Mouse (Mus musculus): ENCODE data around the gene Cenpp. TPM values are rescaled to one million over a fixed set of nuclear protein-coding genes. Genes with fewer than 3 reads are reported as not detected.
"Not testable (repeated sequence)": the region's sequence is repeated elsewhere in the genome, so short reads cannot be mapped to it uniquely, and the experiment has no call there.

Gene Cenpp
- polyA plus RNA-seq, 1 experiment from 2014 or later = 34.1 TPM

GRCm38 (mm10) chr13:49603603-49604002 lies 49.0 kb downstream of the Cenpp start:
- H3K27me3 ChIP-seq = no peaks in the 10 kb centered on the region
- no peak for ATAC-seq (ENCODE audit: insufficient number of reproducible peaks, insufficient read depth, low FRiP score, low TSS enrichment, low read depth)
- no peak overlapping the region for H3K4me3 ChIP-seq (replicated peaks)
- H3K4me1 ChIP-seq (replicated peaks) = no peaks in the 10 kb centered on the region
- H3K27ac ChIP-seq = no peak overlapping the region
- H3K36me3 ChIP-seq = no peaks in the 10 kb centered on the region
- H3K9ac ChIP-seq (replicated peaks) = no peak overlapping the region
- no peaks in the 10 kb centered on the region for H3K9me3 ChIP-seq
- H3K4me2 ChIP-seq = no peak overlapping the region

- ATAC-seq (ENCODE audit: insufficient number of reproducible peaks, insufficient read depth, low FRiP score, low TSS enrichment, low read depth); H3K27me3 ChIP-seq: not testable (repeated sequence)
- 84% methylated on average over 2 of the region's 2 CpGs for WGBS
Observed at GRCm38 (mm10) chr13:49602541-49602940, 50.0 kb downstream of the Cenpp start.

GRCm38 (mm10) chr13:49586062-49586461 lies 66.5 kb downstream of the Cenpp start:
- WGBS = 93% methylated on average over 6 of the region's 6 CpGs
- H3K27ac ChIP-seq = no peak overlapping the region

More at GRCm38 (mm10) chr13:49602541-49602940, 50.0 kb downstream of the Cenpp start:
- not testable (repeated sequence) for H3K27ac ChIP-seq; H3K4me3 ChIP-seq (replicated peaks); H3K9ac ChIP-seq (replicated peaks); H3K4me2 ChIP-seq; H3K9me3 ChIP-seq; H3K4me1 ChIP-seq (replicated peaks); H3K36me3 ChIP-seq

GRCm38 (mm10) chr13:49584307-49585005 lies 68.1 kb downstream of the Cenpp start:
- WGBS = 84% methylated on average over 8 of the region's 8 CpGs
- Histone ChIP-seq H3K4me3 (replicated peaks) (no peak overlapping the region), H3K9me3 (no peaks in the 10 kb centered on the region), H3K4me1 (replicated peaks) (peaks cover 9% of the 10 kb centered on the region; the same call in 1 of the 2 replicates), H3K27ac (no peak overlapping the region), H3K4me2 (no peak overlapping the region), H3K36me3 (no peaks in the 10 kb centered on the region), H3K9ac (replicated peaks) (no peak overlapping the region), H3K27me3 (no peaks in the 10 kb centered on the region)
- no peak for ATAC-seq (ENCODE audit: insufficient number of reproducible peaks, insufficient read depth, low FRiP score, low TSS enrichment, low read depth)

More at GRCm38 (mm10) chr13:49586062-49586461, 66.5 kb downstream of the Cenpp start:
- H3K27me3 ChIP-seq = no peaks in the 10 kb centered on the region
- H3K4me1 ChIP-seq (replicated peaks) = peaks cover 9% of the 10 kb centered on the region; the same call in 1 of the 2 replicates
- no peak overlapping the region for H3K9ac ChIP-seq (replicated peaks)
- ATAC-seq (ENCODE audit: insufficient number of reproducible peaks, insufficient read depth, low FRiP score, low TSS enrichment, low read depth) = no peak
- H3K9me3 ChIP-seq = no peaks in the 10 kb centered on the region
- no peaks in the 10 kb centered on the region for H3K36me3 ChIP-seq
- no peak overlapping the region for H3K4me2 ChIP-seq
- no peak overlapping the region for H3K4me3 ChIP-seq (replicated peaks)

GRCm38 (mm10) chr13:49583859-49584258 lies 68.7 kb downstream of the Cenpp start:
- Histone ChIP-seq H3K4me2 (no peak overlapping the region), H3K4me1 (replicated peaks) (peaks cover 9% of the 10 kb centered on the region; the same call in 1 of the 2 replicates), H3K9me3 (no peaks in the 10 kb centered on the region), H3K4me3 (replicated peaks) (no peak overlapping the region), H3K9ac (replicated peaks) (no peak overlapping the region), H3K27ac (no peak overlapping the region), H3K27me3 (no peaks in the 10 kb centered on the region), H3K36me3 (no peaks in the 10 kb centered on the region)
- no peak for ATAC-seq (ENCODE audit: insufficient number of reproducible peaks, insufficient read depth, low FRiP score, low TSS enrichment, low read depth)

GRCm38 (mm10) chr13:49581541-49582530 lies 70.7 kb downstream of the Cenpp start, which contains the start of gene Omd:
Omd (plus strand) TSS chr13:49582462.
- ATAC-seq (ENCODE audit: insufficient number of reproducible peaks, insufficient read depth, low FRiP score, low TSS enrichment, low read depth) = no peak
- H3K27ac ChIP-seq = peak within 1 kb of the TSS; percentile 91
- H3K4me2 ChIP-seq = peak within 1 kb of the TSS; percentile 24; the same call in 1 of the 2 replicates
- H3K4me3 ChIP-seq (replicated peaks) = no peak within 1 kb of the TSS
- H3K9ac ChIP-seq (replicated peaks) = no peak within 1 kb of the TSS
- H3K27me3 ChIP-seq = no peaks in the 10 kb centered on the region
- H3K4me1 ChIP-seq (replicated peaks) = peaks cover 9% of the 10 kb centered on the region; the same call in 1 of the 2 replicates
- no peaks in the 10 kb centered on the region for H3K36me3 ChIP-seq
- H3K9me3 ChIP-seq = no peaks in the 10 kb centered on the region
- 28% methylated on average over 8 of the region's 8 CpGs for WGBS

- no peak overlapping the region for H3K4me2 ChIP-seq
- H3K4me3 ChIP-seq (replicated peaks) = no peak overlapping the region
- no peaks in the 10 kb centered on the region for H3K9me3 ChIP-seq
- 90% methylated on average over 2 of the region's 2 CpGs for WGBS
- no peaks in the 10 kb centered on the region for H3K27me3 ChIP-seq
- H3K9ac ChIP-seq (replicated peaks) = no peak overlapping the region
- ATAC-seq (ENCODE audit: insufficient number of reproducible peaks, insufficient read depth, low FRiP score, low TSS enrichment, low read depth) = no peak
- H3K36me3 ChIP-seq = no peaks in the 10 kb centered on the region
- no peaks in the 10 kb centered on the region for H3K4me1 ChIP-seq (replicated peaks)
- no peak overlapping the region for H3K27ac ChIP-seq
Observed at GRCm38 (mm10) chr13:49571418-49571817, 81.2 kb downstream of the Cenpp start.

- Histone ChIP-seq H3K4me3 (replicated peaks) (no peak overlapping the region), H3K4me2 (no peak overlapping the region), H3K27me3 (no peaks in the 10 kb centered on the region), H3K9ac (replicated peaks) (no peak overlapping the region), H3K9me3 (no peaks in the 10 kb centered on the region), H3K4me1 (replicated peaks) (no peaks in the 10 kb centered on the region), H3K36me3 (no peaks in the 10 kb centered on the region), H3K27ac (no peak overlapping the region)
- no peak for ATAC-seq (ENCODE audit: insufficient number of reproducible peaks, insufficient read depth, low FRiP score, low TSS enrichment, low read depth)
- 75% methylated on average over 3 of the region's 3 CpGs for WGBS
Observed at GRCm38 (mm10) chr13:49570371-49570770, 82.2 kb downstream of the Cenpp start.

- Histone ChIP-seq H3K4me3 (replicated peaks) (no peak overlapping the region), H3K9me3 (no peaks in the 10 kb centered on the region), H3K27me3 (no peaks in the 10 kb centered on the region), H3K4me2 (no peak overlapping the region), H3K9ac (replicated peaks) (no peak overlapping the region), H3K36me3 (no peaks in the 10 kb centered on the region), H3K4me1 (replicated peaks) (no peaks in the 10 kb centered on the region), H3K27ac (no peak overlapping the region)
- no peak for ATAC-seq (ENCODE audit: insufficient number of reproducible peaks, insufficient read depth, low FRiP score, low TSS enrichment, low read depth)
- WGBS = 70% methylated on average over 1 of the region's 1 CpGs
Observed at GRCm38 (mm10) chr13:49564347-49564746, 88.2 kb downstream of the Cenpp start.

- Histone ChIP-seq H3K27me3 (no peaks in the 10 kb centered on the region), H3K4me3 (replicated peaks) (no peak overlapping the region), H3K4me2 (no peak overlapping the region), H3K9ac (replicated peaks) (no peak overlapping the region), H3K27ac (no peak overlapping the region), H3K4me1 (replicated peaks) (no peaks in the 10 kb centered on the region), H3K9me3 (no peaks in the 10 kb centered on the region), H3K36me3 (no peaks in the 10 kb centered on the region)
- no peak for ATAC-seq (ENCODE audit: insufficient number of reproducible peaks, insufficient read depth, low FRiP score, low TSS enrichment, low read depth)
- 71% methylated on average over 2 of the region's 2 CpGs for WGBS
Observed at GRCm38 (mm10) chr13:49560886-49561285, 91.7 kb downstream of the Cenpp start.

GRCm38 (mm10) chr13:49559185-49559584 lies 93.4 kb downstream of the Cenpp start:
- H3K27me3 ChIP-seq = no peaks in the 10 kb centered on the region
- no peak overlapping the region for H3K4me3 ChIP-seq (replicated peaks)
- H3K4me1 ChIP-seq (replicated peaks) = no peaks in the 10 kb centered on the region
- no peak overlapping the region for H3K9ac ChIP-seq (replicated peaks)
- WGBS = 42% methylated on average over 2 of the region's 2 CpGs
- H3K9me3 ChIP-seq = no peaks in the 10 kb centered on the region
- ATAC-seq (ENCODE audit: insufficient number of reproducible peaks, insufficient read depth, low FRiP score, low TSS enrichment, low read depth) = no peak
- H3K36me3 ChIP-seq = no peaks in the 10 kb centered on the region
- no peak overlapping the region for H3K27ac ChIP-seq
- no peak overlapping the region for H3K4me2 ChIP-seq
